Mouse (Mus musculus) T-helper 17 cell (primary cell): Measurements from ENCODE around the gene Zdhhc18.
"Not testable (repeated sequence)": the region's sequence is repeated elsewhere in the genome, so short reads cannot be mapped to it uniquely, and the experiment has no call there.

Experiments used
- in situ Hi-C, 2 experiments: fragments of 300-600 bp; cut with MboI, MseI; formaldehyde crosslinking; loops; 1 replicate in 1 of 2; 2 replicates in 1 of 2; pipeline ENCODE4 v1.15.1; 2025; ENCODE audit warnings: high pct_unique_total_duplicates in 2 of 2

Gene Zdhhc18

DNA sequence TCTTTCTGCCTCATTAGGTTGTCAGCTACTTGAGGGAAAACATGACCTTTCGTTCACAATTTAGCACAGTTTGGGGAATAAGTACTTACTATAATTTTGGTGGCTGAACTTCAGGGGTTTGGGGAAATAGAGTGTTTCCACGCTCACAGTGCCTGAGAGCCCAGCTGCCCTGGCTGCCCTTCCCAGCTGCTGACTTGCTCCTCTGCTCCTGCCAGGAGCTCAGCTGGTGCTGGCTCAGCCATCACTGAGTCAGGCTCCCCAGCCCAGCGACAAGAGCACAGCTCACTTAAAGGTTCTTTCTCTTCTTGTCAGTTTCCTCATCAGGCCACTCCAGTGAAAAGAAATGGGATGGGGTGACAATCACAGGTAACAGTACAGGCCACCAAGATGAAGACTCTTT, 18.6 kb upstream of the Zdhhc18 start:
- in situ Hi-C loops = no loop called here

DNA sequence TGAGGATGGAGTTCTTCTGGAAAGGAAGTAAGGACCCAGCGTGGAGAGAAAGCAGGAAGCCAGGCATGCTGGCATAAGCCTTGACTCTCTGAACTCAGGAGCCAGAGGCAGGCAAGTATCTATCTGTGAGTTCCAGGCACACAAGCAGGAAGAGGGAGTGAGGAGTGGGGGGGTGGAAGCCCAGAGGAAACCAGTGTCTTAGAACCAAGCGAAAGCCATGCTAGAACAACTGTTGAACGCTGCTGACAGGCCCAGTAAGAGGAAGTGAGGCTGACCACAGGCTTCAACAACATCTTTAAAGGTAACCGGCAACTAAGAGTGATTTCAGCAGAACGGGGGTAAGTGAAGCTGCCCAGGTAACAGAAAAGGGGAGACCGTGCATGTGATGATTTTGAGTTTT, 16.2 kb upstream of the Zdhhc18 start:
- in situ Hi-C loops = no loop called here

DNA sequence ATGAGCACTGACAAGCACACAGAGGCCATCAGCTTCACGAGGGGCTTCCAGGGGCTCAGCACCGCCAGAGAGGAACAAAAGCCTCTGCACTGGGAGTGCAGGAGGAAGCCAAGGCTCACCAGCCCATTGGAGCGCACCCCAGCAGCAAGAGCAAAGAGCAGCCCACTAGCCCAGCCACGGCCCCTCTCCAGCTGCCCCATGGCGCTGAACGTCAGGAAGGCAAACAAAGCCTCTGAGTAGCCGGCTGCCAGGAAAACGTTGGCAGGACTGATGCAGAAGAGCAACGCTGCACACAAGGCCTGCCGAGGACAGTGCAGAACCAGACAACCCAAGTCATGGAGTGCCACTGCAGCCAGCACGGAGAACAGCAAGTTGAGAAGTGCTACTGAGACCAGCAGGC, 15.2 kb upstream of the Zdhhc18 start:
- in situ Hi-C loops = no loop called here

DNA sequence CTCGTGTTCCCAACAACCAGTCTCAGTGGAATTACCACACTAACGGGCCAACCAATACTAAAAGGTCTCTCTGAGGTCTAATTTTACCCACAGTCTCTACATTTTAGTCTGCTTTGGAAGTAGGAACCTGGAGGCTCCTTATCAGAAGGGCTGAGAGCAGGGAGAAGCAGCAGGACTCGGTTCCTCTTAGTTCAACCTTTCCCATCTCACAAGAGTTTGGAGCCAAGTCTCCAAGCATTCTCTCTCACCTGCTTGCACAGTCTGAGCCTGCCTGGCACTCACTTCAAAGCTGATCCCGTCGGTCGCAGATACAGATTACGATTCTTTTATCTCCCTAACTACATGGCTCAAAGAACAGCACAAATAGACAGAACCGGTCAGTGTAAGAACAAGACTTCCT, 13.0 kb upstream of the Zdhhc18 start:
- in situ Hi-C loops = loop anchor here (5.0 kb wide), 2 partner anchors 164 to 169 kb away; no protein-coding TSS in a partner anchor

DNA sequence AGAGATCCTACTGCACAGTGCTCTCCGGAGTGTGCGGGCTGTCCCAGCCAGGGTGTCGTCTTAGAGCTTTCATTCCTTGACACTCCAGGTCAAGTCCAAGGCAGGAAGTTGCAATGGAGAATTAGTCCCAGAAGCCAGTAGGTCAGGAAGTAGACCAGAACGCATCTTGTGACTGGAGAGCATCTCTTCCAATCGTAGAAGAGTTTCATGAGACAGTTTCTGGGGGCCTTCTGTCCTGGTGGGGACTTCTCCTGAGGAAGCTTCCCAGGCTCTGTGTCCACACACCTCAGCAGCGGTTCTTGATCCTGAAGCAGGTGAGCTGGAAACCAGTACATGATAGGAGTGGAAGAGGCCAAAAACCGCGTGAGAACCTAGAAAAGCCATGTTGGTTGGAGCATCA, 12.5 kb upstream of the Zdhhc18 start:
- in situ Hi-C loops = loop anchor here (5.0 kb wide), 2 partner anchors 165 to 170 kb away; no protein-coding TSS in a partner anchor

DNA sequence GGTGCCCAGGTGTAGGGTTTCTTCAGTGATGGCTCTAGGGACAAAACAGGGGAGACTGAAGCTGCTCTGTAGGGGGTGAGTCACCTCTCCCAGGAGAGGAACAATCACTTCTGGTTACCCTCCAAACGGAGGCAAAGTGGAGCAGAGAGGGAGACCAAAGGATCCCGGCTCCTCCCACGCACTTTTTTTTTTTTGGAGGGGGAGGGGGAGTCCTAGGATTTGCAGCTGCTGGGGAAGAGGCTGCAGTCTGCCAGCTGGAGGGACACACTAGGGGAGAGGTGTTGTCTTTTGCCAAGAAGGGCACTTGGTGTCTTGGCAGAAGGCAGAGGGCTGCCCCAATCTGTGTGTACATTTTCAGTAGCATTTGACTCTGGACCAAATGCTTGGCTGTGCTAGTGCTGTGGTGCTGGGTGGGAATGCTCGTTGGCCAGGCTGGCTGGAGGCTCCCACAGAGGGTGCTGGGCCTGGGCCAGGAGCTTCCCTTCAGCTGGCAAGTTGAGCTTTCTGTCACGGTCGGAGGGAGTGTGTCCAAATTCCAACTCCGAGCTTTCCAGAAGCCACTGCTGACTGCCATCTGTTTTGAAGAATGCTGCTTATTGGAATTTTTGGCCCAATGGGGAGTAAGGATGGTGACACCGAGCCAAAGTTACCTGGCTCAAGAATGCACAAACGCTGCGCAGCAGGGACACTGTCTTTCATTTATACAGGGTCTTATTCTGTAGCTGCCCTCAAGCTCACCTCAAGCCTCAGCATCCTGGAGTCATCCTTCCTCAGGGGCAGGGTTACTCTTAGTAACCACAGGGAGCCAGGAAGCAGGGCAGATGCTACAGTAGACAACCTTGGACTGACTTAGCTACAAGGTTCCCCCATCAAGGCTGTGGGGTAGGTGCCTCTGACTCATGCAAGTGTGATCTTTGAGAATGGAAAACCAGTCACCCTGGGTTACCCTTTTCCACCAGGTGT, 10.5 kb upstream of the Zdhhc18 start:
- in situ Hi-C loops = loop anchor here (5.0 kb wide), 2 partner anchors 167 to 172 kb away; no protein-coding TSS in a partner anchor

DNA sequence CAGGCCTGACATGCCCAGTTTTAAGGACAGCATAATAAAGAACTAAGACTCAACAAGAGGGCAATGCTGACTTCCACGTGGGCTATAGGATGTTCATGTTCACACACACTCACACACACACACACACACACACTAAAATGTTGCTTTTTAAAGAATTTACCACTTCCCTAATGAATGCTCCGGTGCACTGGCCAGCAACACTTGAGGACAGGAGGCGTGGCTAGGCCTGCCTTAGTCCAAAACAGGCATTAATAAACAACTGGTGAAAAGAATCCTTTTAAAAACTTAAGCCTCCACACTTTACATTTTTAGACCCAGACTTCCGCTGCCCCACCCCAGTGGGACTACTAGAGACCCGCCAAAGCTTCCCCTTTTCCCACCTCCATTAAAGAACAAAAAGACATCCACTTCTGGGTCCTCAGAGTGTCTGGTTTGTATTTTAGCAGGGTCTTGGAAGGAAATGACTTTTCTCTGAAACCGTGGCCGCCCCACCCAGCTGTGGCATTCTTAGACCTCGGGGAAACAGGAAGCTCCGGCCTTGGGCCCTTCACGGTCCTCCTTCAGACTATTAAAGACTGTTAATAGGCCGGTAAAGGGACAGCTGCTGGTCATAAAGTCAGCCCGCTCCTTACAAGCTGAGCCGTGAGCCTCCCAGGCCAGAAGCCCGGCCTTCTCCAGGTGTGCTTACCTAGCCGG, 9.7 kb upstream of the Zdhhc18 start:
- in situ Hi-C loops = loop anchor here (5.0 kb wide), 2 partner anchors 168 to 173 kb away; no protein-coding TSS in a partner anchor

DNA sequence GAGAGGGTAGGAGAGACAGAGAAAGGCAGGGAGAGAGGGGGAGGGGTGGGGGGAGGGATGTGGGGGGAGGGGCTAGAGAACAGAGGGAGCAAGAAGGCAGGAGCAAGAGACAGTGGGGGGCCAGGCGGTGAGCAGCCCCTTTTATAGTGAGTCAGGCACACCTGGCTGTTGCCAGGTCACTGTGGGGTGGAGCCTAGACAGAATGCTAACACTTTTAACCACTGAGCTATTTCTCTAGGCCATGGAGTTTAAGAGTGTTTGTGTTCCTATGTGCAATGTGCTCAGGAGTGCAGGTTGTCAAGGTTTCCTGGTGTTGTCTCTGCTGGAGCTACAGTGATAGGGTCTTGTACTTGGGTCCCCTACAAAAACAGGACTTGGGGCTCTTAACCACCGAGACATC, 8.8 kb upstream of the Zdhhc18 start:
- in situ Hi-C loops = no loop called here

DNA sequence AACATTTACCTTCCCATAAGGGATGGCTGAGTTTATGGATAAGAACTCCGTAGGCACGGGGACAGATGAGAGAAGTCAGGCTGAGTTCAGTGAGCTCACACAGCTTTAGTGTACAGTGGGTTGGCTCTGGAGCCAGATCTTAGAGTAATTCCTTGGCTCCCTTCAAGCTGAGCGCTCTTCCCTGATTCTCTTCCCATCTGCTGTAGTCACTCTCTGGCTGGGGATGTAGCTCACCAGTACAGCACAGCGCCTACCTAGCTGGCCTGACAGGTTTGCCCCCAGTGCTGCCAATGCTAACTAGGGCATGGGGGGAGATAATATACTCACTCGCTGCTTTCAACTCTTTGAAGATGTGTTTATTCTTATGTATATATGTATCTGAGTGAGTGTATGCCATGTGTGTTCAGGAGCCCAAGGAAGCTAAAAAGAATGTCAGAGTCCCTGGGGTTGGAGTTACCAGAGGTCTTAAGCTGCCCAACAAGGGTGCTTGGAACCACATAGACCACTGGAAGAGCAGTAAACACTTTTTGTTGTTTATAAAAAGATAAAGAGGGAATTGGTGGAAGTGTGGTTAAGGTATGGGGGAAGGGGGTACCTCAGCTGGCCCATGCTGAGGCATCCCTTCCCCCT, 8.0 kb upstream of the Zdhhc18 start:
- in situ Hi-C loops = no loop called here

DNA sequence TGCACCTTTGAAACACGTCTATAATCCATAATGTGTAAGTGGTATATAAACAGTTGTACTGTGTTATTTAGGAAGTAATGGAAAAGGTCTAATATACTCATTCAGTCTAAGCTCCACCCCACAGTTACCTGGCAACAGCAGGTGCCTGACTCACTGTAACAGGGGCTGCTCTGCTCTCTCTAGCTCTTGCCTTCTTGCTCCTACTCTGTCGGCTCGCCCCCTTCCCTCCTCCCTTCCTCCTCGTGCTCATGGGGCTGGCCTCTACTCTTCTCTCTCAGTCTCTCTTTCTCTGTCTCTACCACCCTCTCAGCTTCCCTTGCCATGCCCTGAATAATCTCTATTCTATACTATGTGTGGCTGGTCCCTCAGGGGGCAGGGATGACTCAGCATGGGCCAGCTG, 7.0 kb upstream of the Zdhhc18 start:
- in situ Hi-C loops = no loop called here

DNA sequence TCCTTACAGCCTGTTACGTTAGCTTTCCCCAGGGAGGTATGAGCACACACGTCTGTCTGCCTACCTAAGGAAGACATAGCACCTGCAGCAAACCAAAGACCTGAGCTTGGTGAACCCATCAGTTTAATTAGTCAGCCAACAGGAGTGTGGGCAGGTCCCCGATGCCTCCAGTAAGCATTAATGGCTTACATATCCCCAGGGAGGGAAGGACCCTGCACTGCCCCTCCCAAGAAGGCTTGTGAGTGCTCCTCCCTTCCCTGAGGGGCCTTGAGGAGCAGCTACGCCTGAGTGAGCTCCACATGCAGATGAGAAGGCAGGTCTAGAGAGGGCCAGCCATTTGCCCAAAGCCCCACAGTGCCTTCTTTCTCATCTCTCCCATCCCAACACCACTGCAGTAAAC, 6.3 kb upstream of the Zdhhc18 start:
- in situ Hi-C loops = no loop called here

DNA sequence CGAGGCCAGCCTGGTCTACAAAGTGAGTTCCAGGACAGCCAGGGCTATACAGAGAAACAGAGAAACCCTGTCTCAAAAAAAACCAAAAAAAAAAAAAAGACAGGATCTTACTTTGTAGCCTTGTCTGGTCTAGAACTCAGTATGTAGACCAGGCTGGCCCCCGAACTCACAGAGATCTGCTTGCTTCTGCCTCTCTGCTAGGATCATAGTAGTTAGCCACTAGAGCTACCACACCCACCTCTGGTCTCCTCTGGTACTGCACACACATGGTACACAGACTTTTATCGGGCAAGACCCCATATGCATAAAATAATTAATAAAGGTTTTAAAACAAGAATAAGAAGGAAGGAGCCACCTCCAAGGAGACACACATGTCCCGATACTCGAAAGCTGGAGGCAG, 4.1 kb upstream of the Zdhhc18 start:
- in situ Hi-C loops = not testable (repeated sequence)

DNA sequence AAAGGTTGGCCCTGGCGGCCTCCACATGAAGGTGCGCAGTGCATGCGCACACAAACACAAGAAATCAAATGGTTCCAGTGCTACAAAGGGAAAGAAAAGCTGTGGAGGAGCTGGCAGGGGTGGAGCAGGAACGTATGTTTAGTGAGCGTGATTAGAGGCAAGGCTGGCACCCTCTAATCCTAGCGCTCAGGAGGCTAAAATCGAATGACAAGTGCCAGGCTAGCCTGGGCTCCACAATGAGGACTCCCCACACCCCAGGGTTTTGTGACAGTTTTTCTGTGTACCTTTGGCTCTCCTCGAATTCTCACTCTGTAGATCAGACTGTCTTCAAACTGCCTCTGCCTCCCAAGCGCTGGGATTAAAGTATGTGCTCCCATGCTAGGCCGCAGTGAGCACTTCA, 2.8 kb upstream of the Zdhhc18 start:
- in situ Hi-C loops = no loop called here

DNA sequence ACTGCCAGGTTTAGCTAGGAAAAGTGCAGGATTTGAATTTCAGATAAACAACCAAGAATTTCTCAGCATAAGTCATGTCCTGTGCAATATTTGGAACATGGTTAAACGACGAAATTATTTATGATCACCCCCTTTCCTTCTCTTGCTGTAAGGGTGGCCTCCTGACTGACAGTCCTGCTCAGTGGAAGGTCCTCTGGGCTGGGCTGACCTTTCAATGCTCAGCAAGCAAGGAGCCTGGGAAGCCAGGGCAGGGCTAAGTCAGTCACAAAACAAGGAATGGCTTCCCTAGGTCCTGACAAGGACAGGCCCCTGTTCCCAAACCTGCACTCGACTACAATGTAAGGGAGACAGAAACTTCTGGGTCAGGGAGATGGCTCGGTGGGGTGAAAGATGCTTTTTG, 2.0 kb upstream of the Zdhhc18 start:
- in situ Hi-C loops = no loop called here

DNA sequence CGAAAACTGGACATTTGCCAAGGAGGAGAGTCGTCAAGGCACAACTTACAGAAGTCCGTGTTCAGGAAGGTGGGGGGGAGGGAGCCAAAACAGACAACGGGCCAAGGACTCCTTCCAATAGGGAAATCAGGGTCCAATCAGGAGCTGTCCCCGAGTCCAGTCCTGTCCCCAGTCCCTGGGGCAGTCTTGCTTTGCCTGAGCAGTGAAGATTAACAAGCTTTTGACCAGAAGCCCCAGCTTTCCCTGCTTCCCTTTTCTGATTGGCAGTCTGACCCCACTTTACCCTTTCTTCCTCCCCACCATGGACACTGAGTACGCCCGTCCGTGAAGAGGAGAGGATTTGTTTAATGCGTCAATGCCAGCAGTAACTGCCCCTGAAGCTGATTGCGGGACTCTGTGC, 1.5 kb upstream of the Zdhhc18 start:
- in situ Hi-C loops = no loop called here

DNA sequence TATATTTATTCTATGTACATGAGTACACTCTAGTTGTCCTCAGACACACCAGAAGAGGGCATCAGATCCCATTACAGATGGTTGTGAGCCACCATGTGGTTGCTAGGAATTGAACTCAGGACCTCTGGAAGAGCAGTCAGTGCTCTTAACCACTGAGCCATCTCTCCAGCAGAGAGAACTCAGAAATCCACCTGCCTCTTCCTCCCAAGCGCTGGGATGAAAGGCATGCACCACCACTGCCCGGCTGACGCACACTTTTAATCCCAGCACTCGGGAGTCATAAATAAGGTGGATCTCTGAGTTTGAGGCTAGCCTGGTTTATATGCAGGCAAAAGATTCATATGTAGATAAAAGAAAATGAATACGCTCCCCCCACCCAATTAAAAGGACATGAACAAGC, 490 bp downstream of the Zdhhc18 start:
- in situ Hi-C loops = loop anchor here (10.0 kb wide), 1 partner anchor 55 kb away; no protein-coding TSS in a partner anchor

DNA sequence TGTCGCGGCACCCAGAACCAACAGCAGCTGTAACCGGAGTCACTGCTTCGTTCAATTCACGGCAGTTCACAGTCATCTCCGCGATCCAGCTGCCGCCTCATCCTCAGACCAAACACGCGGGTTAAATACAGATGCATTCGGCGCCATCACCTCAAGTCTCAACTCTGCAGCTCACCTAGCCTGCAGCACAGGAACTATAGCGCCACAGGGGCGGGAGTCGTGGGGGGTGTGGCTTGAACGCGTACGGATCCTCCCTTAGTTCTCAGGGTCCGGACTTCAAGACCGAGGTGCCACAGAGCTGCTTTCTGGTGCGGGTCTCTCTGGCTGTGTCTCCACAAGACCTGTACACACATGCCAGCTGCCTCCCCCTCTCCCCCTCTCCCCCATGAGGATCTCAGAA, 4.3 kb downstream of the Zdhhc18 start:
- in situ Hi-C loops = loop anchor here (10.0 kb wide), 1 partner anchor 51 kb away; no protein-coding TSS in a partner anchor

DNA sequence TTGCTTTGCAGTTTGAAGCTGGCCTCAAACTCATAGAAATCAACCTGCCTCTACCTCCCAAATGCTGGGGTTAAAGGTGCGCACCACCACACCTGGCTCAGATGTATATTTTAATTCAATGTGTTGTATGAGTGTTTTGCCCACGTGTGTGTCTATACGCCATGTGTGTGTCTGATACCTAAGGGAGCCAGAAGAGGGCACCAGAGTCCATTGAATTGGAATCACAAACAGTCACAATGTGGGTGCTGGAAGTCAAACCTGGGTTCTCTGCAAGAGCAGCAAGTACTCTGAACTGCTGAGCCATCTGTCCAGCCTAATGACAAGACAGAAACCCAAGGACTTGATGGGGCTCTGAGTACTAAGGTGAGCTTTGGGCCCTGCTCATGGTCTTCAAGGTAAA, 4.8 kb downstream of the Zdhhc18 start:
- in situ Hi-C loops = loop anchor here (10.0 kb wide), 1 partner anchor 50 kb away; no protein-coding TSS in a partner anchor

DNA sequence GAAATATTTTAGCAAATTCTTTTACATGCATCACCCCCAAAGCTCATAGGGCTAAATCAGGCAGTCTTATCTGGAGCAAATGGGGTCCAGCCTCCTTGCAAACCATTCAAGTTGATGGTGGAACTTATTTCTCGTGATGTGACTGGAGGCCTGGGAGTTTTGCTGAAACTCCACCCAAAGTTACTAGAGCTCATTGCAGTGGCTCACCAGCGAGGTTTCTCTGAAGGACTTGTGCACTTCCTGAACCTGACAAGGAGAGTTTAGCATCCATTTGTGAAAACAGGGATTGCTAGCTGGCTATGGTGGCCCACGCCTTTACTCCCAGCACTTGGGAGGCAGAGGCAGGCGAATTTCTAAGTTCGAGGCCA, 15.9 kb downstream of the Zdhhc18 start:
- in situ Hi-C loops = no loop called here

DNA sequence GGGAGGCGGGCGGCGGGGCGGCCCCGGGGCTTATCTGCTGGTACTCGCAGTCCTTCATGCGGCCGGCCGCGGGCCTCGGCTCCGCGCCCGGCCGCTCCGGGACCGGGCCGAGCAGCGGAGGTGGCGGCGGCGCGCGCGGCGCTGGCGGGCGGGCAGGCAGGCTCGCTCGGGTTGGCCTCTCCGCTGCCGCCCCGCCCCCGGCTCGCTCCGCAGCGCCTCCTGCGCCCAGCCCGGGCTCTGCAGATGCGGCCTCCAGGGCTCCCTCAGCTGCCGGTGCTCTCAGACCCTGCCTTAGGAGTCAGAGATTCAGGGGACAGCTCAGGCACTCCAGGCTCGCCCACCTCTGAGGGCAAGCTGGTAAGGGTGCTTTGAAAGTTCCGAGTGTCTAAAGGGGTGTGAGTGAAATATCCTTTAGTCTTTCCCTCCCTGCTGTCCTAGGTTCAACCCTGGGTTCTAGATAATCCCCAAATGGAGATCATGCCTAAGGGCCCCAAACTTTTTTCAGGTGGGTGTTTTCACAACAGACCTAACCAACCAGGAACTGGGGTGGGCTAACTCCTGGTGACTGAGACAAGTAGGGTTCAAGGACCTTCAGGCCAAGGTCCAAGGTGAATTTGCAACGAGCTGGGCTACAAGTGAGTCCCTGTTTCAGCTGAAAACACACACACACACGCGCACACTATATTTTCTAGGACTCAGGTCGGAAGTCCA, 16.5 kb downstream of the Zdhhc18 start:
- in situ Hi-C loops = no loop called here
